Mouse (Mus musculus): ENCODE results near the gene Kcnd1.

DNA sequence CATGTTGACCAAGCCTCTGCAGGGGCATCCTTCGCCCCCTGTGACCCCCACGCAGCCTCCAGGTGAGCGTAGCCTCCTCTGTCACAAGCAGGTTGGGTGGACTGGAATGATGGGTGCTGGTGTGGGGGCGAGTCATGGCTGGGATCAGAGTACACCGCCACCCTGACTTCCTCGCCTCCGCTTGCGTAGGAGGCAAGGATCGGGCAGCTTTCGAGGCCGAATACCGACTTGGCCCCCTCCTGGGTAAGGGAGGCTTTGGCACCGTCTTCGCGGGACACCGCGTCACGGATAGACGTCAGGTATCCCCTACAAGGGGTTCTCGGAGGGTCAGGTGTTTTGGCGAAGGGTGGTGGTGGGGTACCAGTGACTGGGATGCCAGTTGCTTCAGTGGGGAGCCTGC, 56.4 kb downstream of the Kcnd1 start:
- TF ChIP-seq GATA1 (IDR thresholded peaks at IDR 0.05; ENCODE audit: low read length) (no peak), TAL1 (IDR thresholded peaks at IDR 0.05; ENCODE audit: low read length) (no peak)

Data from erythroblast, embryonic 14.5 days (primary cell).